Comparison of ENCODE assay signal across 7 mouse cellular contexts in the genomic region with DNA sequence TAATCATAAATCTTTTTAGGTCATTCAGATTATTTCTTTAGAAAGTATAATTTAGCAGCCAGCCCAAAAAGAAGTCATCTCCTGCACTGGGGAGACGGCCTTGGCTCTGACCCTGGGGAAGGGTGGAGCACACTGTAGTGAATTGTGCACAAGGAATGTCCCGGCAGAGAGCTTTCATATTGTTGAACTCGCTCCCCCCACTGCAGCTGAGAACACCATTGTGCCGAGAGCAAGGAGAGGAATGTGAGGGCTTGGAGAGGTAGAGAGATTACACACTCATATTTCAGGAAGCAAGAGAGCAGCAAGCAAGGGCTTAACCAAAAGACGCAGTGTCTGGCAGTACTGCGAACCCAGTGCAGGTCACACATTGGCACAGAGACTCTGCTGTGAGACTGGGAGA.
A peak's percentile ranks its signal among the peaks of the same experiment; 100 is the strongest.
DNase-seq lines count a peak whose midpoint lies in the region; ATAC-seq and TF ChIP-seq lines count a peak whose summit lies in the region.

No protein-coding gene starts in this region.

- H3K4me2 ChIP-seq in heart, embryonic 13.5 days, result no peak overlapping the region
- no peak overlapping the region for H3K4me2 ChIP-seq in limb, embryonic 12.5 days

- peak overlapping the region; percentile 82 for H3K27ac ChIP-seq in heart, embryonic 13.5 days (replicated peaks)
- peak overlapping the region; percentile 50 for H3K27ac ChIP-seq in limb, embryonic 12.5 days

- no peak for TF ChIP-seq CTCF in brain, embryonic 14.5 days (IDR thresholded peaks at IDR 0.05; ENCODE audit: borderline replicate concordance, extremely low read depth, insufficient read depth, insufficient read length)

- WGBS in heart, embryonic 13.5 days, result 12% methylated on average over 6 of the region's 6 CpGs
- 25% methylated on average over 6 of the region's 6 CpGs for WGBS in limb, embryonic 12.5 days

- H3K9me3 ChIP-seq in heart, embryonic 13.5 days, result 0 out of 2 replicates have a peak, but pooled peaks cover 3% of the 10 kb centered on the region
- H3K9me3 ChIP-seq in limb, embryonic 12.5 days, result no peaks in the 10 kb centered on the region

- no peak overlapping the region for H3K4me3 ChIP-seq in heart, embryonic 13.5 days
- no peak overlapping the region for H3K4me3 ChIP-seq in limb, embryonic 12.5 days (replicated peaks)

- no peaks in the 10 kb centered on the region for H3K36me3 ChIP-seq in heart, embryonic 13.5 days
- no peaks in the 10 kb centered on the region for H3K36me3 ChIP-seq in limb, embryonic 12.5 days

- ATAC-seq in heart, embryonic 13.5 days (ENCODE audit: extremely low read depth, insufficient number of reproducible peaks, low FRiP score, low TSS enrichment), result no peak
- ATAC-seq in limb, embryonic 12.5 days (ENCODE audit: insufficient number of reproducible peaks, insufficient read depth, low FRiP score, low TSS enrichment, low read depth), result peak; percentile 33; the same call in 1 of the 2 replicates
- no peak for ATAC-seq in frontal cortex, adult (ENCODE audit: low TSS enrichment)

- peaks cover 45% of the 10 kb centered on the region for H3K4me1 ChIP-seq in heart, embryonic 13.5 days
- H3K4me1 ChIP-seq in limb, embryonic 12.5 days (replicated peaks), result peaks cover 43% of the 10 kb centered on the region

- H3K9ac ChIP-seq in heart, embryonic 13.5 days, result peak overlapping the region; percentile 33; the same call in 1 of the 2 replicates
- H3K9ac ChIP-seq in limb, embryonic 12.5 days (replicated peaks), result no peak overlapping the region

- H3K27me3 ChIP-seq in heart, embryonic 13.5 days (replicated peaks), result no peaks in the 10 kb centered on the region
- no peaks in the 10 kb centered on the region for H3K27me3 ChIP-seq in limb, embryonic 12.5 days

- no peak for TF ChIP-seq POLR2A in brain, embryonic 14.5 days (IDR thresholded peaks at IDR 0.05; ENCODE audit: borderline replicate concordance, extremely low read depth, insufficient read depth, insufficient read length, poor library complexity, severe bottlenecking)

- peak; percentile 90 for DNase-seq in Muller cell, postnatal 12 days (ENCODE audit: inconsistent ontology term)
- DNase-seq in brain, embryonic 14.5 days (ENCODE audit: low read depth), result peak; percentile 54
- peak; percentile 59 for DNase-seq in testis, postnatal 10 days (ENCODE audit: low spot score)
- no peak for DNase-seq in right cerebral cortex, postnatal 4 days
